Mouse (Mus musculus) heart, adult 11 months (tissue): ENCODE results near the gene Rnf44.

Experiments used
- DNase-seq: peaks from one replicate; pipeline ENCODE4 v3.0.0; 2022

Rnf44 gene

GRCm38 (mm10) chr13:54686139-54687053, 7.3 kb downstream of the Rnf44 start:
- DNase-seq, result peak; percentile 93

- no peak for DNase-seq
These were observed 8.5 kb downstream of the Rnf44 start for GRCm38 (mm10) chr13:54685174-54685573.

- DNase-seq, result peak; percentile 86
These were observed 9.4 kb downstream of the Rnf44 start for GRCm38 (mm10) chr13:54684140-54684896.

GRCm38 (mm10) chr13:54683301-54683700, 10.4 kb downstream of the Rnf44 start:
- no peak for DNase-seq

GRCm38 (mm10) chr13:54681291-54681690, 12.4 kb downstream of the Rnf44 start:
- no peak for DNase-seq

- no peak for DNase-seq
These were observed 13.4 kb downstream of the Rnf44 start for GRCm38 (mm10) chr13:54680184-54680853.

GRCm38 (mm10) chr13:54678263-54678662, 15.4 kb downstream of the Rnf44 start:
- no peak for DNase-seq

- no peak for DNase-seq
These were observed 17.7 kb downstream of the Rnf44 start for GRCm38 (mm10) chr13:54675895-54676590.

- DNase-seq, result no peak
These were observed 23.2 kb downstream of the Rnf44 start for GRCm38 (mm10) chr13:54670491-54670890.

- no peak for DNase-seq
These were observed 28.6 kb downstream of the Rnf44 start for GRCm38 (mm10) chr13:54665062-54665461.

- DNase-seq, result no peak
These were observed 29.2 kb downstream of the Rnf44 start for GRCm38 (mm10) chr13:54664509-54664908.

- DNase-seq, result no peak
These were observed 29.7 kb downstream of the Rnf44 start for GRCm38 (mm10) chr13:54663999-54664398.

GRCm38 (mm10) chr13:54661358-54661757, 32.3 kb downstream of the Rnf44 start:
- no peak for DNase-seq

- DNase-seq, result no peak
These were observed 32.8 kb downstream of the Rnf44 start for GRCm38 (mm10) chr13:54660877-54661276.

GRCm38 (mm10) chr13:54650461-54650860, 43.2 kb downstream of the Rnf44 start:
- no peak for DNase-seq

GRCm38 (mm10) chr13:54635011-54635410, 58.7 kb downstream of the Rnf44 start:
- no peak for DNase-seq

- no peak for DNase-seq
These were observed 60.9 kb downstream of the Rnf44 start for GRCm38 (mm10) chr13:54632731-54633277.
